ENCODE assay signal across 31 mouse cellular contexts in the genomic region with DNA sequence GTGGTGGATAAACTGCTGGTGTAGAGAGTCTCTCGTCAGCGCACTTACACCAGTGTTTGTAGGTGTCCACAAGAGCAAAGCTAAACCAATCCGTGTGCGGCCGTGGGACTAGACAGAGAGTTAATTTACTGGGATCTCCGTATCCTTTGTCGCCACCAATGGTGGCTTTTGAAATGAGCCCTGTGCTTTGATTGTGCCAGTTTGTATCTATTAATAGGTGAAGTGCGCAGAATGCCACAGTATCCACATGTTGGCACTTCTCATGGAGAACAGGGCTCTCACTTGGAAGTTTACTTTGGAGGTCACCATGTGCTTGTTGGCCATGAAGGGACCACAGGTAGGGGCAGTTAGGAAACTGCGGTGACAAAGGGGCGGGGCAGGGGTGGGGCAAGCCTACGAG. TPM values are rescaled to one million over a fixed set of nuclear protein-coding genes. Genes with fewer than 3 reads are reported as not detected.
A peak's percentile ranks its signal among the peaks of the same experiment; 100 is the strongest.
DNase-seq lines count a peak whose midpoint lies in the region; ATAC-seq lines count a peak whose summit lies in the region.
"Had no signal": no experiment of that assay in that cellular context is flagged by ENCODE, and none has a peak within 500 bp of the region (broad histone marks: within the 10 kb centered on the region; RNA-seq: fewer than 3 reads in every experiment).

No protein-coding gene starts in this region.

- H3K27ac ChIP-seq in heart, embryonic 12.5 days (ENCODE audit: poor library complexity, severe bottlenecking) = no peak overlapping the region
- H3K27ac ChIP-seq in heart, embryonic 16.5 days (ENCODE audit: low read length) = 0 out of 2 replicates have a peak overlapping the region, but pooled peaks have one; percentile 3
- H3K27ac ChIP-seq: embryonic facial prominence, embryonic 10.5 days; embryonic facial prominence, embryonic 13.5 days; forebrain, embryonic 12.5 days; forebrain, embryonic 15.5 days; hindbrain, embryonic 10.5 days; hindbrain, embryonic 13.5 days had no signal

- H3K9ac ChIP-seq in heart, embryonic 12.5 days = no peak overlapping the region
- no peak overlapping the region for H3K9ac ChIP-seq in heart, embryonic 16.5 days (ENCODE audit: low read length)
- H3K9ac ChIP-seq: embryonic facial prominence, embryonic 13.5 days; forebrain, embryonic 12.5 days; forebrain, embryonic 15.5 days; hindbrain, embryonic 13.5 days had no signal

- H3K9me3 ChIP-seq in heart, embryonic 12.5 days (replicated peaks) = no peaks in the 10 kb centered on the region; the same call in 1 of the 2 replicates
- peaks cover 5% of the 10 kb centered on the region; the same call in 1 of the 2 replicates for H3K9me3 ChIP-seq in heart, embryonic 16.5 days (replicated peaks; ENCODE audit: control insufficient read depth, low read length)
- H3K9me3 ChIP-seq: embryonic facial prominence, embryonic 10.5 days; embryonic facial prominence, embryonic 13.5 days; forebrain, embryonic 12.5 days; forebrain, embryonic 15.5 days; hindbrain, embryonic 10.5 days; hindbrain, embryonic 13.5 days had no signal

- WGBS in heart, embryonic 12.5 days = 89% methylated on average over 11 of the region's 11 CpGs
- WGBS in heart, embryonic 16.5 days = 76% methylated on average over 11 of the region's 11 CpGs

- H3K4me1 ChIP-seq in heart, embryonic 12.5 days (replicated peaks) = peaks cover 31% of the 10 kb centered on the region
- H3K4me1 ChIP-seq in heart, embryonic 16.5 days (ENCODE audit: control insufficient read depth, insufficient read depth, low read length) = peaks cover 4% of the 10 kb centered on the region; the same call in 1 of the 2 replicates

- intact Hi-C loops in heart, postnatal 14 days (cut with DNase I) = loop anchor here (5.0 kb wide), 1 partner anchor 54 kb away; the partner anchor contains the start of gene Syde2

- ATAC-seq in heart, embryonic 12.5 days (ENCODE audit: insufficient number of reproducible peaks, low FRiP score) = no peak
- ATAC-seq in heart, embryonic 16.5 days (replicated peaks; ENCODE audit: extremely low read depth, insufficient read depth, low FRiP score) = no peak; the same call in 1 of the 2 replicates
- ATAC-seq: forebrain, embryonic 15.5 days; hindbrain, embryonic 16.5 days; inflammation-experienced regulatory T-cells, adult 6 months; intestine, embryonic 16.5 days; Patski had no signal

- H3K27me3 ChIP-seq in heart, embryonic 12.5 days (replicated peaks) = no peaks in the 10 kb centered on the region
- H3K27me3 ChIP-seq in heart, embryonic 16.5 days (ENCODE audit: control insufficient read depth, insufficient read depth, low read length) = no peaks in the 10 kb centered on the region
- H3K27me3 ChIP-seq: CH12.LX; forebrain, embryonic 12.5 days; forebrain, embryonic 15.5 days; hindbrain, embryonic 13.5 days; Patski had no signal

- peak; percentile 54 to 62 for DNase-seq in heart, adult 18-20 months
- peak; percentile 47 to 57 for DNase-seq in heart, adult 9 months (ENCODE audit: low spot score in 2 of 2)
- DNase-seq in heart, postnatal 14 days = peak; percentile 21 to 40
- no peak for DNase-seq in adrenal gland, postnatal 14 days
- DNase-seq in right cerebral cortex, postnatal 10 days (ENCODE audit: low spot score in 2 of 2) = no peak
- no peak for DNase-seq in lung, postnatal 36 days
- DNase-seq: adrenal gland, postnatal 10 days; B cell, adult 2 months; cerebellum, adult 11 months; cerebellum, adult 2 months; cerebellum, postnatal 10 days; cerebellum, postnatal 36 days; embryo, embryonic 11 days; gastrocnemius, postnatal 25 days; kidney, adult 18-20 months; kidney, adult 9 months had no signal

- H3K4me3 ChIP-seq in heart, embryonic 12.5 days = no peak overlapping the region
- H3K4me3 ChIP-seq in heart, embryonic 16.5 days (ENCODE audit: low read length) = no peak overlapping the region
- H3K4me3 ChIP-seq: embryonic facial prominence, embryonic 10.5 days; embryonic facial prominence, embryonic 13.5 days; erythroblast, embryonic 14.5 days; forebrain, embryonic 12.5 days; forebrain, embryonic 15.5 days; hindbrain, embryonic 10.5 days; hindbrain, embryonic 13.5 days had no signal

- H3K36me3 ChIP-seq in heart, embryonic 12.5 days = no peaks in the 10 kb centered on the region
- no peaks in the 10 kb centered on the region for H3K36me3 ChIP-seq in heart, embryonic 16.5 days (ENCODE audit: control insufficient read depth, insufficient read depth)
- H3K36me3 ChIP-seq: embryonic facial prominence, embryonic 10.5 days; embryonic facial prominence, embryonic 13.5 days; forebrain, embryonic 12.5 days; forebrain, embryonic 15.5 days; G1E; hindbrain, embryonic 10.5 days; hindbrain, embryonic 13.5 days had no signal

- no peak overlapping the region for H3K4me2 ChIP-seq in heart, embryonic 12.5 days
- H3K4me2 ChIP-seq in heart, embryonic 16.5 days (ENCODE audit: low read depth, low read length) = no peak overlapping the region
- H3K4me2 ChIP-seq: embryonic facial prominence, embryonic 13.5 days; forebrain, embryonic 12.5 days; forebrain, embryonic 15.5 days; hindbrain, embryonic 13.5 days had no signal

RNA-seq across cellular contexts. Expression of gene Syde2, which starts 53.7 kb away (rescaled TPM):
- total RNA-seq in heart, adult 18-20 months (2021) = 10 to 100 TPM; 16.2 to 16.7 TPM
- 7.3 and 7.5 TPM in 2 replicates for polyA plus RNA-seq in heart, embryonic 12.5 days (2016; fragmentation: Nextera tagmentation; extraction: Ambion mirVana)
- polyA plus RNA-seq in heart, embryonic 16.5 days (2015; fragmentation: Nextera tagmentation; extraction: Ambion mirVana) = 10.2 and 10.3 TPM in 2 replicates
- 10 to 100 TPM; 21.5 to 25.4 TPM for total RNA-seq in heart, postnatal 14 days (2021)
- total RNA-seq in adrenal gland, postnatal 14 days (2021) = 4.9 and 7.2 TPM in 2 replicates
- polyA plus RNA-seq: erythroblast, embryonic 14.5 days had no signal

Comparison
In these comparisons a context has a peak if more than half of its experiments do, and no peak if none do; other contexts are left out.
1. DNase-seq: peak in heart, adult 18-20 months (2 of 2), heart, adult 9 months (2 of 2) and heart, postnatal 14 days (2 of 2); none in adrenal gland, postnatal 14 days (single experiment), right cerebral cortex, postnatal 10 days (0 of 2) and lung, postnatal 36 days (single experiment).